Mouse (Mus musculus) bone marrow macrophage, adult 2 months (primary cell): Measurements from ENCODE around the gene Eif4g3. TPM values are rescaled to one million over a fixed set of nuclear protein-coding genes. Genes with fewer than 3 reads are reported as not detected.

ENCODE experiments used
- H3K27ac ChIP-seq: 2 replicates; pipeline ENCODE4 v1.5.1; 2012; ENCODE audit warnings: low read depth, low read length; ENCODE audit not compliant: insufficient read depth
- H3K4me1 ChIP-seq: 2 replicates; pipeline ENCODE4 v1.6.1; 2012; ENCODE audit warnings: low read length; ENCODE audit not compliant: control insufficient read depth, insufficient read depth
- H3K4me3 ChIP-seq: 2 replicates; pipeline ENCODE4 v1.5.1; 2012; ENCODE audit warnings: mild to moderate bottlenecking, low read length, moderate library complexity; ENCODE audit not compliant: insufficient read depth
- CTCF ChIP-seq: IDR thresholded peaks from 2 replicates; pipeline ENCODE4 v1.5.1; 2012; ENCODE audit warnings: low read depth, mild to moderate bottlenecking, low read length, moderate library complexity
- POLR2A ChIP-seq: IDR thresholded peaks from 2 replicates; pipeline ENCODE4 v1.6.1; 2012; ENCODE audit warnings: mild to moderate bottlenecking, low read depth, low read length, borderline replicate concordance
- polyA plus RNA-seq: library from polyadenylated mRNA; stranded (reverse); fragments of >200 nt; gene quantifications from 2 replicates; pipeline ENCODE4 v1.2.4, GENCODE M21; 2012; ENCODE audit not compliant: missing spikeins, insufficient read depth, insufficient read length

Eif4g3 gene
- polyA plus RNA-seq, 1 experiment, result 74.3 TPM

- peak overlapping the region; percentile 87 for H3K27ac ChIP-seq
- no peak overlapping the region for H3K4me3 ChIP-seq
- H3K4me1 ChIP-seq, result peaks cover 33% of the 10 kb centered on the region
- no peak for TF ChIP-seq CTCF
- no peak for TF ChIP-seq POLR2A
Observed at GRCm38 (mm10) chr4:138068598-138068997, 75.8 kb downstream of the Eif4g3 start.

GRCm38 (mm10) chr4:138069371-138069770 is 76.5 kb downstream of the Eif4g3 start:
- no peak overlapping the region for H3K4me3 ChIP-seq
- H3K27ac ChIP-seq, result peak overlapping the region; percentile 27; the same call in 1 of the 2 replicates
- H3K4me1 ChIP-seq, result peaks cover 34% of the 10 kb centered on the region
- TF ChIP-seq POLR2A, result no peak
- no peak for TF ChIP-seq CTCF

GRCm38 (mm10) chr4:138071497-138071896 is 78.7 kb downstream of the Eif4g3 start:
- H3K4me3 ChIP-seq, result no peak overlapping the region
- peaks cover 34% of the 10 kb centered on the region for H3K4me1 ChIP-seq
- no peak for TF ChIP-seq POLR2A
- TF ChIP-seq CTCF, result no peak
- no peak overlapping the region for H3K27ac ChIP-seq

GRCm38 (mm10) chr4:138073086-138073485 is 80.3 kb downstream of the Eif4g3 start:
- peaks cover 30% of the 10 kb centered on the region for H3K4me1 ChIP-seq
- H3K27ac ChIP-seq, result no peak overlapping the region
- no peak overlapping the region for H3K4me3 ChIP-seq
- TF ChIP-seq CTCF, result no peak
- TF ChIP-seq POLR2A, result no peak

- no peak overlapping the region for H3K27ac ChIP-seq
- H3K4me1 ChIP-seq, result peaks cover 27% of the 10 kb centered on the region
- no peak for TF ChIP-seq POLR2A
- TF ChIP-seq CTCF, result no peak
- no peak overlapping the region for H3K4me3 ChIP-seq
Observed at GRCm38 (mm10) chr4:138073531-138073930, 80.7 kb downstream of the Eif4g3 start.

- no peak overlapping the region for H3K27ac ChIP-seq
- H3K4me3 ChIP-seq, result no peak overlapping the region
- no peak for TF ChIP-seq POLR2A
- no peak for TF ChIP-seq CTCF
- peaks cover 23% of the 10 kb centered on the region for H3K4me1 ChIP-seq
Observed at GRCm38 (mm10) chr4:138074896-138075584, 82.2 kb downstream of the Eif4g3 start.

- TF ChIP-seq POLR2A (no peak), CTCF (no peak)
- Histone ChIP-seq H3K27ac (no peak overlapping the region), H3K4me3 (no peak overlapping the region), H3K4me1 (peaks cover 35% of the 10 kb centered on the region)
Observed at GRCm38 (mm10) chr4:138077663-138078295, 85.0 kb downstream of the Eif4g3 start.

- Histone ChIP-seq H3K4me1 (peaks cover 44% of the 10 kb centered on the region), H3K27ac (no peak overlapping the region), H3K4me3 (no peak overlapping the region)
- TF ChIP-seq CTCF (no peak), POLR2A (no peak)
Observed at GRCm38 (mm10) chr4:138079234-138079633, 86.4 kb downstream of the Eif4g3 start.

- Histone ChIP-seq H3K4me3 (no peak overlapping the region), H3K27ac (no peak overlapping the region), H3K4me1 (peaks cover 38% of the 10 kb centered on the region)
- no peak for TF ChIP-seq POLR2A
- no peak for TF ChIP-seq CTCF
Observed at GRCm38 (mm10) chr4:138082466-138082865, 89.6 kb downstream of the Eif4g3 start.

GRCm38 (mm10) chr4:138084103-138084502 is 91.3 kb downstream of the Eif4g3 start:
- peaks cover 26% of the 10 kb centered on the region for H3K4me1 ChIP-seq

More at GRCm38 (mm10) chr4:138084103-138084502, 91.3 kb downstream of the Eif4g3 start:
- H3K4me3 ChIP-seq, result no peak overlapping the region
- TF ChIP-seq POLR2A (no peak), CTCF (no peak)
- H3K27ac ChIP-seq, result no peak overlapping the region
